Mouse (Mus musculus) ES-Bruce4 (cell line): ENCODE data around the gene Lysmd2. TPM values are rescaled to one million over a fixed set of nuclear protein-coding genes. Genes with fewer than 3 reads are reported as not detected.

Source experiments
- H3K27ac ChIP-seq: 2 replicates; pipeline ENCODE4 v1.5.1; 2012; ENCODE audit warnings: low read length, inconsistent platforms; ENCODE audit not compliant: insufficient read depth
- H3K27me3 ChIP-seq: 2 replicates; pipeline ENCODE4 v1.6.1; 2012; ENCODE audit warnings: mild to moderate bottlenecking, low read length, inconsistent platforms; ENCODE audit not compliant: control insufficient read depth, poor library complexity, insufficient read depth, severe bottlenecking
- H3K36me3 ChIP-seq: 2 replicates; pipeline ENCODE4 v1.6.1; 2012; ENCODE audit warnings: inconsistent platforms, mild to moderate bottlenecking, low read length, moderate library complexity; ENCODE audit not compliant: control insufficient read depth, poor library complexity, insufficient read depth, severe bottlenecking
- H3K4me1 ChIP-seq: one replicate; pipeline ENCODE4 v1.8.1; 2011; ENCODE audit warnings: low read length; ENCODE audit not compliant: control insufficient read depth, insufficient read depth
- H3K4me3 ChIP-seq: 2 replicates; pipeline ENCODE4 v1.5.1; 2011; ENCODE audit warnings: low read depth, mild to moderate bottlenecking, low read length
- H3K9ac ChIP-seq: 2 replicates; pipeline ENCODE4 v1.6.1; 2012; ENCODE audit warnings: low read depth, mild to moderate bottlenecking, inconsistent platforms; ENCODE audit not compliant: poor library complexity, severe bottlenecking
- H3K9me3 ChIP-seq: replicated peaks from 2 replicates; pipeline ENCODE4 v1.6.1; 2012; ENCODE audit warnings: mild to moderate bottlenecking, low read length, inconsistent platforms; ENCODE audit not compliant: control insufficient read depth, poor library complexity, insufficient read depth, severe bottlenecking
- CTCF ChIP-seq: IDR thresholded peaks from one replicate; pipeline ENCODE4 v1.8.1; 2011; ENCODE audit warnings: low read depth, low read length
- EP300 ChIP-seq: IDR thresholded peaks from 2 replicates; pipeline ENCODE4 v1.6.1; 2011; ENCODE audit warnings: low read depth, low read length; ENCODE audit not compliant: insufficient read depth
- POLR2A ChIP-seq: IDR thresholded peaks from one replicate; pipeline ENCODE4 v1.8.1; 2011; ENCODE audit warnings: low read length; ENCODE audit not compliant: insufficient read depth
- polyA plus RNA-seq: library from polyadenylated mRNA; stranded (reverse); fragments of >200 nt; gene quantifications from 2 replicates; pipeline ENCODE4 v1.2.4, GENCODE M21; 2011; ENCODE audit warnings: low read depth; ENCODE audit not compliant: missing spikeins, insufficient read depth, insufficient read length

Gene Lysmd2
- polyA plus RNA-seq = 7.0 and 8.3 TPM in 2 replicates

DNA sequence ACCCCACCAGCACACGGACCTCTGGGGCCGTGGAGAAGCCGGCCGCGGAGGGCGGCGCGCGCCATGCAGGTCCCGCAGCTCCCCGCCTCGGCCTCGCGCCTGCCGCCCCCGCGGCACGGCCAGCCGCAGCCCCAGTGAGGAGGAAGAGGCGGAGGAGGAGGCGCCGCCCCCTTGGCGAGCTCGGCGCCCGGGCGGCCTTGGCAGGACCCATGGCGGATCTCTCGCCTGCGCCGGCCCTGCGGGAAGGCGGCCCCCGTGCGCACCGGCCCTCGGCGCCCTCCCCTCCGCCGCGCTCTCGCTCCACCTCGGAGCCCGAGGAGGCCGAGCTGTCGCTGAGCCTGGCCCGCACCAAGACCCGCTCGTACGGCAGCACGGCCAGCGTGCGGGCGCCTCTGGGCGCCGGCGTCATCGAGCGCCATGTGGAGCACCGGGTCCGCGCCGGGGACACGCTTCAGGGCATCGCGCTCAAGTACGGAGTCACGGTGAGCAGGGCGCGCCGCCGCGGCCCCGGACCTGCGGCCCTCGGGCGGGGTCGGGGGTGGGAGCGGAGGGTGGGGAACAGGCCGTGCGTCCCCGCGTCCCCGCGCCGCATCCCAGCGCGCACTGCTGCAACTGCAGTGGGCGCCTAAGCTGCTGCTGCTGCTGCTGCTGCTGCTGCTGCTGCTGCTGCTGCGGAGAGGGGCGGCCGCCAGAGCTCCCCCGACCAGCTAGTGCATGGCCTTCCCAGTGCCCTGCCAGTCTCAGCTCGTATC, at the start of gene Lysmd2:
TSS of gene Lysmd2 (plus strand) at position 186 of the 752 bp plus-strand sequence.
- H3K27me3 ChIP-seq = no peaks in the 10 kb centered on the region; the same call in 1 of the 2 replicates
- H3K4me3 ChIP-seq = peak within 1 kb of the TSS; percentile 79
- no peaks in the 10 kb centered on the region for H3K4me1 ChIP-seq
- no peak within 1 kb of the TSS for H3K27ac ChIP-seq
- peak within 1 kb of the TSS; percentile 90 for H3K9ac ChIP-seq
- TF ChIP-seq POLR2A (no peak), EP300 (no peak), CTCF (no peak)
- H3K9me3 ChIP-seq = no peaks in the 10 kb centered on the region
- H3K36me3 ChIP-seq = no peaks in the 10 kb centered on the region

- no peaks in the 10 kb centered on the region for H3K36me3 ChIP-seq
Measured at GRCm38 (mm10) chr9:75579321-75579720, 46.2 kb upstream of the Lysmd2 start.

DNA sequence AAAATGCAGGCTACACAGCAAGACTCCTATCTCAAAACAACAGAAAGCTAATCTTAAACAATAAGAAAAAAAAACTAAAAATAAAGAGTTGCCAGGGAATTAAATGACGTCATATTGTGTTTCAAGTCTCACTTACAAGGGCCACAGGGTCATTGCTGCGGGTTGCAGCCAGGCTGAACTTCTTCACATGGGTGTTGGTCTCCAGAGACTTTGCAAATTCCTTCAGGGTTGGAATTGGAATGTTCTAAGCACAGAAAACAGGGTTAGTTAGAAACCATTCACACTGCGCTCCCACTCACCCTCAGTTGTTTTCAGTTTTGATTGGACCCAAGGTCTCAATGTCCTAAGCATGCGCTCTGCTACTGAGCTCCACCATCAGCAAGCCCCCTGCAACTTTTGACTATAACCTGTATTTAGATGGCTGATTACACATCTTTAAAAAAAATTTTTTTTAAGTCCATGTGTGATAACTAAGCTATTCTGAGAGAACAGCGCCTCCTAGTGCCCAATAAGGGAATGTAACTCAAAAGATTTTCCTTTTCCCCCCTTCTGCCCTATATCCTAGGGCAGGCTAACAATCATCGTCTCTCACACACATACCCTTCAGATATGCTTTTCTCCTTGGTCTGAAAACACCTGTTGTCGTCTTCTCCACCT, 43.7 kb upstream of the Lysmd2 start:
- no peak overlapping the region for H3K9ac ChIP-seq
- no peaks in the 10 kb centered on the region for H3K27me3 ChIP-seq
- H3K36me3 ChIP-seq = no peaks in the 10 kb centered on the region
- H3K4me3 ChIP-seq = no peak overlapping the region
- no peaks in the 10 kb centered on the region for H3K9me3 ChIP-seq
- no peak for TF ChIP-seq EP300
- no peak for TF ChIP-seq CTCF
- TF ChIP-seq POLR2A = no peak
- no peaks in the 10 kb centered on the region for H3K4me1 ChIP-seq
- H3K27ac ChIP-seq = no peak overlapping the region

More at GRCm38 (mm10) chr9:75579321-75579720, 46.2 kb upstream of the Lysmd2 start:
- Histone ChIP-seq H3K9ac (no peak overlapping the region), H3K4me1 (no peaks in the 10 kb centered on the region), H3K27me3 (no peaks in the 10 kb centered on the region), H3K27ac (no peak overlapping the region), H3K4me3 (no peak overlapping the region), H3K9me3 (no peaks in the 10 kb centered on the region)
- TF ChIP-seq POLR2A = no peak
- no peak for TF ChIP-seq EP300
- no peak for TF ChIP-seq CTCF

- Histone ChIP-seq H3K9me3 (no peaks in the 10 kb centered on the region), H3K27ac (no peak overlapping the region), H3K36me3 (no peaks in the 10 kb centered on the region), H3K9ac (no peak overlapping the region), H3K4me3 (no peak overlapping the region), H3K4me1 (no peaks in the 10 kb centered on the region), H3K27me3 (no peaks in the 10 kb centered on the region)
- TF ChIP-seq EP300 (no peak), POLR2A (no peak), CTCF (no peak)
Measured at GRCm38 (mm10) chr9:75589850-75590790, 35.4 kb upstream of the Lysmd2 start.

GRCm38 (mm10) chr9:75593481-75593880, 32.1 kb upstream of the Lysmd2 start:
- H3K9me3 ChIP-seq = no peaks in the 10 kb centered on the region
- no peak overlapping the region for H3K4me3 ChIP-seq
- H3K4me1 ChIP-seq = no peaks in the 10 kb centered on the region
- H3K9ac ChIP-seq = no peak overlapping the region
- no peak for TF ChIP-seq CTCF
- no peak for TF ChIP-seq EP300
- TF ChIP-seq POLR2A = no peak
- no peaks in the 10 kb centered on the region for H3K27me3 ChIP-seq
- H3K36me3 ChIP-seq = no peaks in the 10 kb centered on the region
- no peak overlapping the region for H3K27ac ChIP-seq
